Mouse (Mus musculus) ovary, adult 18-20 months (tissue): ENCODE measurements around the gene Sgms1.
A peak's percentile ranks its signal among the peaks of the same experiment; 100 is the strongest.
"Not testable (repeated sequence)": the region's sequence is repeated elsewhere in the genome, so short reads cannot be mapped to it uniquely, and the experiment has no call there.

Source experiments
- DNase-seq: peaks from one replicate; pipeline ENCODE4 v3.0.0; 2022; ENCODE audit warnings: low spot score, mixed read lengths

Sgms1 gene

DNA sequence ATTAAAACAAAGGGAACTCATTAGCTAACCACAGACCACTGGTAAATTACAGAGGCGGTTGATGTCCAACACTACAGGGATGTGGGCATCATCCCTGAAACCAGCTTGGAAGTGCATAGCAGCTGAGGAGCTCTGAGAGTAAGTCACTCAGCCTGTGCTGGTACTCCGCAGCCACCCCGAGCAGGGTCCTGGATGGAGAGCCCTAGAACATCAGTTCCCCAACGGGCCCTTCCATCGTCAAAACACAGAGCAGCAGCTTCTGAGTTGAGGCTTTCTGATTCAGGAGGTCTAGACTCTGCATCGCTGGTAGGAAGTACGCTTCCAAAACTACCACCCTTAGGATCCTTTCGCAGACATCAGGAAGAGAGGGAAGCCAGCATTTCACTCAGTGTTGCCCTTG, 5.8 kb downstream of the Sgms1 start:
- DNase-seq: no peak

- no peak for DNase-seq
These were observed 8.0 kb downstream of the Sgms1 start for GRCm38 (mm10) chr19:32381511-32381961.

DNA sequence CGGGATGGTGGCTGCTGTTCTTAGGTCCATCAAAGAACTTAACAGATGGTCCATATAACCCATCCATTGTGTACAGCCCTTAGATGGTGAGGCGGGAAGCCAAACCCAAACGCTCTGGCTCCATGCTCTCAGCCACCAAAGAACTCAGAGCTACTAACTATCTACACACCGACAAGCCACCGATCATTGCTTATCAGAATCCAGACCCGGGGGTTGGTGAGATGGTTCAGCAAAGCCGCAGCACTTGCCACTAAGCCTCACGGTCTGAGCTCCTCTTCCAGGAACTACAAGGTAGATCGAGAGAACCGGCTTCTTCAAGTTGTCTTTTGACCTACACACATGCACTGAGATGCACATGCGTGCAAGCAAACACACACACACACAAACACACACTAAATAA, 8.8 kb downstream of the Sgms1 start:
- no peak for DNase-seq

- DNase-seq: no peak
These were observed 10.1 kb downstream of the Sgms1 start for GRCm38 (mm10) chr19:32379239-32379920.

- DNase-seq: no peak
These were observed 10.9 kb downstream of the Sgms1 start for GRCm38 (mm10) chr19:32378581-32378980.

DNA sequence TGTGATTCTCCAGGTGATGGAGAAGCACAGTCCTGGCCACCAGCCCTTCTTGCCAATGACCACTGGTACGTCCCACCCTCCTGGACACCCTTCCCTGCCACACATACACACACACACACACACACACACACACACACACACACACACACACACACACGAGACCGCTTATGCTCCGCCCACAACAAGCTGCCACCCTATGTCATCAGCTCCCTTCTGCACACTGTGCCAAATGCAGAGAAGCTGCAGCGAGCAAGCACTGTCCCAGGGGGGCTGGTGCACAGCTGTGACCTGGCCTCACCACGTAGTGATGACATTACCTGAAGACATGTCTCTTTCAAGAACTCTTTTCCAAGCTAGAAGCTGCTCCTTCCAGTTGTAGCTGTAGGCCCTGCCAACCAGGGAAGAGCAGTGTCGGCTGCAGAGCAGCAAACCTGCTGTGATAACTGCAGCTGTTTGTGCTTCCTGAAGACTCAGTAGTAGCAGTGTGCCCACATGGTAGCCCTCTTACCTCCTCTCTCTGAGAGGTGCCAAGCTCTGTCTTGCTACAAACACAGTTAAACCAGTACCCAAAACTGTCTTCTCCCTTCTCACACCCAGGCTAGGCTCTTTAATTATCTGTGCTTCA, 11.7 kb downstream of the Sgms1 start:
- DNase-seq: no peak

GRCm38 (mm10) chr19:32376886-32377535, 12.5 kb downstream of the Sgms1 start:
- DNase-seq: peak; percentile 69

GRCm38 (mm10) chr19:32376054-32376453, 13.5 kb downstream of the Sgms1 start:
- DNase-seq: no peak

DNA sequence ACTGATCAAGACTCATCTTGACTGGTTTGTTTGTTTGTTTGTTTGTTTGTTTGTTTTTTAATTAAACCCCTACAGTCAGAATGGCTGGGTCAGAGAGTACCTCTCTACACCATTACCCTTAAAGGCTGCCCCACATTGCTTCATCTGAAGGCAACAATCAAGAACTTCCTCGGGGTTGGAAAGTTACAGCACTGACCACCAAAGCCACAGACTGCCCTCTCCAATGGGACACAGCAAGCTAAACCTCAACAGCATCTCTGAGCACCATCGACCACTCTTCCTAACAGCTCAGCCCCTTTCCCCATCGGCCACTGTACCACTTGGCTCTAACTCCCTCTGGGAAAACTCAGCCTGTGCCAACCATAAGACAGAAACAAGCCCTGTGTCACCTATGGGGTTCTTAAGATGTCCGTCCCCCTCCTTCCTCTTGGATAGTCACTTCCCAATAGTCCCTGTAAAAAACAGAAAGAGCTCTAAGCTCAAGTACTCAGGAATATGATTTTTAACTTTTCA, 14.0 kb downstream of the Sgms1 start:
- no peak for DNase-seq

DNA sequence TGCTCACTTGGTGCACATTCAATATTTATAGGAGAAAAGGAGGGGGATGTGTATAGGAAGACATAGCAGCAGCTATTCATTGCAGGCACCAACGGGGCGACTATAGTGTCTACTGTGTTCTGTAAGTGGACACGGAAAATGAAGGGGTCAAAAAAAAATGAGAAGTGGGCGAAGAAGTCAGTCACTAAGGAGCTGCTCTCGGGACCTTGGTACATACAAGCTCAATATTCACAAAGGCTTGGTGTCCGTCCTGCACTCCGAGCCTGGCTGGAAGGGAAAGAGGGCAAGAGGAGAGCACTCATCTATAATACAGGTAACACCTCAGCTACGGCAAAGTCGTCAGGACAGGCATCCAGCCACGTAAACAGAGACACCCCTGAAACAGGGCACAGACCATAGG, 14.8 kb downstream of the Sgms1 start:
- no peak for DNase-seq

- DNase-seq: no peak
These were observed 15.5 kb downstream of the Sgms1 start for GRCm38 (mm10) chr19:32373865-32374655.

DNA sequence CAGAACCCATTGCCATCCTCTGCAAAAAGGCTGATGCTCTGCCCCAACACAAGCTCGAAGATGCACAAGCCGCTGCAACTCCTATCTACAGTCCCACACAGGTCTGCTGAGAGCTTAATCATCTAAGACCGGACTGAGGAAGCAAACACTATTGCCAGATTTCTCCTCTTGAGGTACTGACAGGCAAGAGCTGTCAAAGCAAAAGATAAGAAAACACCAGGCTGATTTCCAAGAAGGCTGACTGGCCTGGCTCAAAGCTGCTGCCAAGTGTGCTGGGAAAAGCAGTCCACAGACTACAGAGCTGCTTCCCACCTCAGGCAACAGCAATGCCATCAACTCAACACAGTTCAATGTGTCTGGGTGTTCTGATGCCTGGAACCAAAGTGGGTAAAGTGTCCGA, 17.1 kb downstream of the Sgms1 start:
- DNase-seq: peak; percentile 57

GRCm38 (mm10) chr19:32367333-32367732, 22.2 kb downstream of the Sgms1 start:
- no peak for DNase-seq

DNA sequence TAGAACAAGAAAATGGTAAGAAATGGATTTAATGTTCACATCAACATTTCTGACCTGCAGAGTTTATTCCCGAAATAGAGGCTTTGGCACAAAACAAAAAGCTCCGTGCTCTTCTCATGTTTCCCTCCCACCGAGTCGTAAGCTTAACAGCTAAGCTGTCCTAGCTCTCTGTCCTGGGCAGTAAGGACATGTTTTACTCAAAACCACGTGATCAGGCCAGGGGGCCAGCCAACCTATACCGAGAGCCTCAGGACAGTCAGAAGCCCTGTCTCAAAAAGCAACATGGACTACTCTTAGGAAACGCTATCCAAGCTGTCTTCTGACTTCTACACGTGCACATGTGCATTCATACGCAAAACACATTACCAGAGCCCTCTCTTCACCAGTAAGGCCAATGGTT, 23.1 kb downstream of the Sgms1 start:
- DNase-seq: no peak

DNA sequence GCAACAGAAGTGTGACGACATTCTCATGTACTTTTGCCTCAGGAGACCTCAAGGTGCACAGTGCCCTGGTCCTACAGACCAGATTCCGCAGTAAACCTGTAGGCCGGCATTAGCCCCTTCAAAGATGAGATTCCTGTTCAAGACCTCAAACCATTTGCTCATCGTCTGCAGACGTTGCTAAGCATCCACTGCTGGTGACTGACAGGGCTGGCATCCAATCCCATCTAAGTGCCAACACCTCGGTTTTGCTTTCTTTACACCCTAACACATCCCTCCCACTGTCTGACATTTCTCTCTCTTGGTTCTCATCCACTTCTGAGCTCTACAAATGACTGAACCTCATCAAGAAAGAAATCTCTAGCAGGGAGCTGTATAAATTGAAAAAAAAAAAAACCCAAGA, 24.4 kb downstream of the Sgms1 start:
- DNase-seq: no peak

DNA sequence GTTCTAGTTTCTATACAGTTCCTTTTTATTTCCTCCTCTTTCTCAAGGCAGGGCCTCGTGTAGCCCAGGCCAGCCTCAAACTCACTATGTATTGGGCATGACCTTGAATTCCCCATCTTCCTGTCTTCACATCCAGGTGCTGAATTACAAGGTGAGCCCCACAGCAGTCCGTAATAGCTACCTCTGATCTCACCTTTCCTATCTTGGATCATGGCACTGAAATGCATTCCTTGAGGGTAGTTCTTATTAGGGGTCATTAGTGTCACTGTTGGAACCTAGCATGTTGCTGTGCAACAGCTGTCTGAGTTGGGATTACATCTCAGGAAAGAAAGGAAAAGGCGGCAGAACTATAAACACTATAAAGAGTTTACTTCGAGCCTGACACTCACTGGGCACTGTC, 25.9 kb downstream of the Sgms1 start:
- DNase-seq: no peak

GRCm38 (mm10) chr19:32362520-32362919, 27.0 kb downstream of the Sgms1 start:
- no peak for DNase-seq

DNA sequence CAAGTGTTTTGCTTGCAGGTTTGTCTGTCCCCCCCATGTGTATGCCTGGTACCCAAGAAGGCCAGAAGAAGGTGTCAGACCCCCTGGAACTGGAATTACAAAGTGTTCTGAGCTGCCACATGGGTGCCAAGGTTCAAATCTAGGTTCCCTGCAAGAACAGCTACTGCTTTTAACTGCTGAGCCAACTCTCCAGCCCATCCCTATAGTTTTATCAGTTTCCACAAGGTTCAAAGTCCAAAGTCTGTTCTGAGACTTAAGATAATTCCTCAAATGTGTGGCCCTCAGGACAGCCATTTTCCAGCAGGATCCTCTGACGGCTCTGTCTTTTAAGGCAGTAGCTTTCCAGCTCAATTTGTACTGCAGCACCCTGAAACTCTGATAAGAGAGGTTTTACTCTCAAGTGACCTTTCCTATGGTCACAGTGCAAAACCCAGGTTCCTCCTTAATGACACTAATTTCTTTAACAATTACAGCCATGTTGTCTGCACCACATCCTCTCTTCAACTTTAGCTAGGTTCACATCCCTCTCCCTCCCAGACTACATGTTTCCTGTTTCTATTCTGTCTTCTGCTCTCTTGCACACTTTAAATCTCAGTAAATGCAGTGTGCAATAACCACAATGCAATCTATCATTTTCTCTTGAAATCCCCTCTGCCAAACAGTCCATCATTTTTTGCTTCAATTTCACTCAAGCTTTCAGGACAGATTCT, 28.4 kb downstream of the Sgms1 start:
- no peak for DNase-seq

DNA sequence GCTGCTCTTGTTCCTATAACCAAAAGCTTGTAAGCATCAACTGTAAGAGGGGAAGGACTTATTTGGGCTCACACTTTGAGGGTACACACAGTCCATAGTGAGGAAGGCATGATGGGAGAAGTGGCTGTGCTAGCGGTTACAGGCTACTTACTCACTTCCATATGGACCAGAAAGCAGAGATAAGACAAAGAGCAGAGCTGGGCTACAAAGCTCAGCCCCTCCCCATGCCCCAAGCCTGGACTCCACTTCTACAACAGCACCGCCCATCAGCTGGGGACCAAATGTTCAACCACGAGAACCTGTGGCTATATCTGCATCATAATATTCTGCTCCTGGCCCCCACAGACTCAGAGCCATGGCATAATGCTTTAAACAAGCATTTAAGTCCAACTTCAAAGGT, 29.0 kb downstream of the Sgms1 start:
- no peak for DNase-seq

DNA sequence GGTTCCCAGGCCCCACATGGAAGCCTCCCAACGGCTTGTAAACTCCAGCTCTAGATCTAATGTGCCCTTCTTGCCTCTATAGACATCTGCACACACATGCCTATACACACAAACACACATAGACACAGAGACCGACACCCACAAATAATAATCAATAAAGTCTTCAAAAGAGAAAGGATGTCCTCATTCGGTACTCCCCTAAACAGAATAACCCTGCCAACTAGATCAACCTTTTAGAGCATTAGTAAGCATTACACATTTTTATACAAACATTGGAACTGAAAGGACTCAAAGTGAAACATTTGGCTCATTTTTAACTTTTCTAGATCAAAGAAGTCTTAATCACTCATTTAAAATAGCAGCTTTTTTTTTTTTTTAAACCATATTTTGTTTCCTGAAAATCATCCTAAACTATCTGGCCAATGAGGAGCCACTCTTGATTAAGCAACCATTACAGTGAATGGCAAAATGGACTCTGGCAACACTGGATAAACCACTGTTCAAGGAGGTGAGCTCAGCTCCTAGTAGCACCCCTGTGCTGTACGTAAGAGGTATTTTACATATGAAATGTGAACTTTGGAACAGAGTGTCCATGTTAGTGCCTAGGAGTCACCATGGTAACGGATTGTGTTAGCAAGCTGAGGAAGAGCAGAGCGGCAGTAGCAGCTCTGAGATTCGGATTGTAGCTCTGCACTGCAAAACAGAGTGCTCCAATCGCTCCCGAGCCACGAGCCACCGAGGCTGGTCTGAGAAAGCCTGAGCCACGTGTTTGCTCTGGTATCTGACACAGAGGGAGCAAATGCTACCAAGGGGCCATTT, 30.6 kb downstream of the Sgms1 start:
- no peak for DNase-seq

- DNase-seq: not testable (repeated sequence)
These were observed 31.5 kb downstream of the Sgms1 start for GRCm38 (mm10) chr19:32358011-32358410.
